Comparison of ENCODE assay signal across 15 mouse cellular contexts in the genomic region with DNA sequence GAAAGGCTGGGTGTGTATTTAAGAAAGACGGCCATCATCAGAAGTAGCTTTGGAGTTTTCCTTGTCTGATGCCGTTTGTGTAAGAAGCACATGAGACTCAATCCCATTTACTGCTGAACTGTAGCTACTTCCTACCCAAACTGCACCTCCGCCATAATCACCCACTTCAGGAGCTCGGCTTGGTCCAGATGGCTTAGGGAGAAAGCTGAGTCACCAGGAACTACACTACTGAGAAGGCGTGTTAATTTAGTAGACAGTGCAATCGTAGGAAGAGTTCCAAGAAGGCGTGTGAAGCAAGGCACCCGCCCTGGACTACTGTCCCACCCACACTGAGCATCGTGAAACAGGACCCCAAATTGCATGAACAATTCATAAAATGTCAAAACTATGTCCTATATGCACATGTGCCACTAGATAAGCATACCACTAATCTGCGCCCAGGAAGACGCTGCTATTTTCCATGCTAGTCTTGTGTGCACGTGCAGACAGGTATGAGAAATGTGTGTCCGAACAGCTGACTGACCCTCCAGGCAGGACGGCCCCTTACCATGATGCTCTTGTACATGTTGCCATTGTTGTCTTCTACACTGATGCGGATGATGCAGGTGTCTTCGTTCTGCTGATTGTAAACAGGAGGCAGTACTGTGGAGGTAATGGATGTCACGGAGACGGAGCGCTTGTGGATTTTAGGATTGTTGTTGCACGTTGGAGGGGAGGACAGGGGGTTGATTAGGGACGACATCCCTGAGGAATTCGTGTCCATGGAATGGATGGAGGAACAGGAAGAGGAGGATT.
DNase-seq lines count a peak whose midpoint lies in the region; TF ChIP-seq lines count a peak whose summit lies in the region.
"Had no signal": no experiment of that assay in that cellular context is flagged by ENCODE, and none has a peak within 500 bp of the region (broad histone marks: within the 10 kb centered on the region; RNA-seq: fewer than 3 reads in every experiment).

No protein-coding gene starts in this region.

- H3K27ac ChIP-seq in layer of hippocampus, adult 2 months: peak overlapping the region; percentile 87
- H3K27ac ChIP-seq: embryonic facial prominence, embryonic 12.5 days; limb, embryonic 12.5 days; lung, embryonic 15.5 days; midbrain, embryonic 12.5 days had no signal

- peak; percentile 37 to 79 for DNase-seq in layer of hippocampus, adult 2 months (ENCODE audit: low spot score in 2 of 2)
- DNase-seq in layer of hippocampus, postnatal 10 days (ENCODE audit: low spot score in 2 of 2): no peak
- peak; percentile 62 for DNase-seq in MN1 (ENCODE audit: low spot score)
- peak; percentile 93 for DNase-seq in brain, adult 2 months (ENCODE audit: low read depth, low spot score)
- DNase-seq in left cerebral cortex, postnatal 25 days (ENCODE audit: low spot score in 2 of 2): peak; percentile 66 to 97
- DNase-seq in cerebellum, postnatal 4 days (ENCODE audit: low spot score in 2 of 2): no peak
- DNase-seq in spleen, postnatal 14 days (ENCODE audit: low spot score in 2 of 2): no peak

- intact Hi-C loops in left cerebral cortex, postnatal 25 days (cut with DNase I): loop anchor here (2.0 to 5.0 kb wide), 5 partner anchors 122 to 702 kb away; partner anchors contain the start of genes Arpc5, Rgl1 and Smg7

- no peak overlapping the region for H3K4me3 ChIP-seq in layer of hippocampus, adult 2 months
- H3K4me3 ChIP-seq: embryonic facial prominence, embryonic 12.5 days; gastrocnemius, adult 2 months; heart, embryonic 12.5 days; hindbrain, embryonic 13.5 days; limb, embryonic 12.5 days; lung, embryonic 15.5 days; midbrain, embryonic 12.5 days; neural tube, embryonic 13.5 days had no signal

- no peak for TF ChIP-seq CTCF in layer of hippocampus, adult 2 months (conservative IDR thresholded peaks at IDR 0.05)

Comparison
In these comparisons a context has a peak if more than half of its experiments do, and no peak if none do; other contexts are left out.
1. DNase-seq: peak in layer of hippocampus, adult 2 months (2 of 2), MN1 (single experiment), brain, adult 2 months (single experiment) and left cerebral cortex, postnatal 25 days (2 of 2); none in layer of hippocampus, postnatal 10 days (0 of 2), cerebellum, postnatal 4 days (0 of 2) and spleen, postnatal 14 days (0 of 2).